Mouse (Mus musculus): ENCODE data around the gene Cep350. TPM values are rescaled to one million over a fixed set of nuclear protein-coding genes. Genes with fewer than 3 reads are reported as not detected.

Gene Cep350
- polyA plus RNA-seq (2012; rRNA removed): 9.3 and 11.1 TPM in 2 replicates

DNA sequence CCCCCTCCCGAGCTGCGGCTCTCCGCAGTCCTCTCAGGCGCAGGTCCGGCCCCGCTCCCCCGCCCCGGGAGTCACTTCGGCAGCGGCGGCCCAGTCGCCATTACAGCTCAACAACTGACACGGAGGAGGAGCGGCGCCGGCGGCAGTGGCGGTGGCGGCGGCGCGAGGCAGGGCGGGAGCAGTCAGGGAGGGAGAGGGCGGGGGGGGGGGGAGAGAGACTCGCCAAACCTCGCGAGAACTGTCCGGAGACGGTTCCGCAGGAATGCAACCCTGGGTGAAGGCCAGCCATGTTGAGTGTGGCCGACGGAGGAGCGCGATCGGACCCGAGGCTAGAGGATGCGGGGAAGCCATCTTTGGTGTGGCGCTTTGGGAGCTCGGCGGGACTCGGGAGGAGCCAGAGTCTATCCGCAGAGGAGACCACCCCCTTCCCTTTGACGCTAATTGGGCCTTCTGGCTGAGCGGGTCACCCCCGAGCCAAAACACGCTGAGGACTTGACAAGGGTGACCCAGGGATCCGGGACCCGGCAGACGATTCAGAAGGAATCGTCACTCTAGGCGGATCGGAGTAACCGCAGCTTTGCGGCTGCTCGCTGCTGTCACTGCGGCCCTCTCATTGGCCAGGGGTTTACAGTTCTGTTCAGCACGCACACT, at the start of gene Cep350:
TSS of gene Cep350 (minus strand) at position 188 of the 651 bp plus-strand sequence.
- DNase-seq (ENCODE audit: low spot score): peak; percentile 90

GRCm38 (mm10) chr1:156020402-156020801, 47.3 kb upstream of the Cep350 start:
- no peak for DNase-seq (ENCODE audit: low spot score)

DNA sequence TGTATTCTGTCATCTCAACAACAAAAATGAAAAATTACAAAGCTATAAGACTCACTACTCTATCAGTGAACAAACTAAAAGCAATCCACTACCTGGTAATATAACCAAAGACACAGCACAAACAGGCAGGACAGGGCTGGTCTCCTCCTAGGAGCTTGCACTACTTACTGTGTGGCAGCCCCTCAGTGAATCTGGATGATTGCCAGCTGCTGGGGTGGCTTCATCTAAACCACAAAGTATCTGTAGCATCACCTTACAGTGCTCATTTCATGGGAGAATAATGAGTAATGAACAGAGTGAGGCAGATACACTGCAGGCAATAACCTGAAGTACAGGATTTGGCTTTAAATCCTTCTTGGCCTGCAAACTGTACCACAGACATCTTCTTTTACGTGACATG, 46.7 kb upstream of the Cep350 start:
- no peak for DNase-seq (ENCODE audit: low spot score)

GRCm38 (mm10) chr1:156009003-156009402, 35.9 kb upstream of the Cep350 start:
- no peak for DNase-seq (ENCODE audit: low spot score)

DNA sequence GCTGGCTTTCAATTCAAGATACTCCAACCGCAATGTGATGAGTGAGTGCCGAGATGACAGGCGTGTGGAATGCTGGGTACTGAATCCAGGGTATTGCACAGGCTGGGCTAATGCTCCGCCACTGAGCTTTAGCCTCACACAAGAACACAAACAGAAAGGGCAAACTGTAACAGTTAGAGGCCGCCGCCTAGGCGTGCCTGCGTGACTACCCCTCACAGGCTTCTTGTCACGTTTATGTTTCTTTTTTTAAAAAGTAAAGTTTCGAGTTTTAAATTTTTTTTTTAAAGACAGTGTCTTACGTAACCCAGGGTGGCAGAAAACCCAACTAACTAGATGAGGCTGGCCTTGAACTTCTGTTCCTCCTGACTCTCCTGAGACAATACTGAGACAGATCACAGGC, 32.9 kb upstream of the Cep350 start:
- DNase-seq (ENCODE audit: low spot score): no peak

DNA sequence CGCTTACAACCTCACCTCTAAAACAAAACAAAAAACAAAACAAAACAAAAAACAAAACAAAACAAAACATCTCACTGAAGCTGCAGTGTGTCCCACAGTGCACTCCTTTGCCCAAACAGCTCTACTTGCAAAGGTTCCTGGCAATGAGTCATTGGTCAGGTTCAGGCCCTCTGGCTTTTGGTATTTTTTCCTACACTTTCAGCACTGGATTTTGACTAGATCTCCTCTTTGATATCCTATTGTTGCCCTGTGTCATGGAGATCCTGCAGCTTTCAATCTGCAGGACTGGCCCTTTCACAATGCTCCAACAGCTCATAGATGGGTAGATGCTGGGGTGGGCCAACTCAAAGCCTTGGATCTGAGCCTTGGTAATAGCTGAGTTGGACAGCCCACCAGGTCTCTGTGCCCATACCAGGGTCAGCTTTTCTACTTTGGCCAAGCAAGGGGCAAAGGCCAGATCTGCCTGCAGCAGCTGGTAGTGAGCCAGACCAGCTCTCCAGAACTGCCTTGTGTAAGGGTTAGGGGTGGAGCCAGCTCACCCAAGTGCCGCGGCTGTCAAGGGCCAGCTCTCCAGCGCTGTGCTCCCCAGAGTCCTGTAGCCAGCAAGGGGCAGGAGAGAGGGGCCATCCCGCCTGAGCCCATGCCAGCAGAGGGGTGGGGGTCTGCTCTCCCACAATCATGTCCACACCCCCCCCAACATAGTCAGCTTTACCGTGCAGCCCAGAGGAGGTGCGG, 30.3 kb upstream of the Cep350 start:
- DNase-seq (ENCODE audit: low spot score): no peak

DNA sequence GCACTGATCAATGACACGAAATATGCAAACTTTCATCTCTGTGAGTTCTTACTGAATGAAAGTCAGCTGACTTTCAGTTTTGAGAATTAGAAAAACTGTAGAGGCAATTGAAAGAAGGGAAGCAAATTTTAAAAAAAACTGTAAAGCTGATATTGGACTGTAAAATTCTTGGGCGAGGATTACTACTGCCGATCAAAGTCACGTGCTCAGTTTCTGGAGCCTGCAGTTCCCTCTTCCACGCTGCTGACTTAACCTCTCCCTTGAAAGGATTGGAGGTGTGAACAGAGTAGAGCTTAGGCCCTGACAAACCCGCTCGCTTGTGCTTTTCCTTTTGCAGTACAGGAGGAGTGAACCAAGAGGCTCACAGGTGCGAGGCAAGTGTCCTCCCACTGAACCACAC, 29.3 kb upstream of the Cep350 start:
- no peak for DNase-seq (ENCODE audit: low spot score)

- DNase-seq (ENCODE audit: low spot score): no peak
Measured at GRCm38 (mm10) chr1:155995612-155996011, 22.6 kb upstream of the Cep350 start.

DNA sequence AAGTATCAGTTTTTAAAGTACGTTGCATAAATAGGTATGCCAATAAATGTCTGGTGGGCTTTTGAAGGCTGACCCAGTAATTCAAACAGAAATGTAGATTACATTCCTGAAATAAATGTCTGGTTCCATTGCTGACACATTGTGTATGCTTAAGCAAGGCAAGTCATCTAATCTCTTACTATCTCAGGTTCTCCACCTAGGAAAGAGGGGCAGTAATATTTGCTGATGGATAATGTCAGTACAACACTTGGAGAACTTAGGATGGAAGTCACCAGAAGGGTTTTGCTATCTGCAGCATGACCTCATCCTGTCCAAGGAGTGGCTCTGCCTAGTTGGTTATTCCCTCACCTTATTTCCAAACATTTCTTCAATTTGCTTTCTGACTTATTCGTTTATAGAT, 21.5 kb upstream of the Cep350 start:
- DNase-seq (ENCODE audit: low spot score): no peak

- no peak for DNase-seq (ENCODE audit: low spot score)
Measured at GRCm38 (mm10) chr1:155990391-155990790, 17.3 kb upstream of the Cep350 start.

GRCm38 (mm10) chr1:155989387-155989786, 16.3 kb upstream of the Cep350 start:
- DNase-seq (ENCODE audit: low spot score): no peak

DNA sequence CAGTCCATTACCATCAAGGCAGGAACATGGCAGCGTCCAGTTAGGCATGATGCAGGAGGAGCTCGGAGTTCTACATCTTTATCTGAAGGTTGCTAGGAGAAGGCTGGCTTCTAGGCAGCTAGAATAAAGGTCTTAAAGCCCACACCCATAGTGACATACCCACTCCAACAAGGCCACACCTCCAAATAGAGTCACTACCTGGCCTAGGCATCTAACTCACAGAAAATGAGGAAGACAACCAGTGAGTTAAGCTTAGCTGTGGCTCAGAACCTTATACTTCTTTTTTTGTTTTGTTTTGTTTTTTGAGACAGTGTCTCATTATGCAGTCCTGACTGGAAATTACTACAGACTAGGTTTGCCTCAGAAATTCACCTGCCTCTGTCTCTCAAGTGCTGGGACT, 14.6 kb upstream of the Cep350 start:
- DNase-seq (ENCODE audit: low spot score): no peak

DNA sequence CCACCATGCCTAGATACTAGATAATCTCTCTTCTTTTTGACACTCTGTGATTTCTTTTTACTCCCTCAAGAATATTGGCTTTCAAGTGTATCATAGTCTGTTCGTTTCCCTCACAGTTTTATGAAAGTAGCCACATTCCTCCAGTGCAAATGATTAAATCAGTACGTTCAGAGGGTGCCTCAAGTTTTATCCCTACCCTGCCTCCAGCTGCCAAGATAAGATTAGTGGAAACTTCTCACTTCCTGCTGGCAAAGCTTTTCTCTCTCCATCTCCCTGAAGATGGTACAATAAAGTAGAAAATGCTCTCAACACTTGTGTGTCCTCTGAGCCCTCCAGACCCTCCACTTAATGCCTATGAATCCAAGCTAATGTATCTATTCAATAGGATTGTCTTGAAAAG, 1.9 kb upstream of the Cep350 start:
- no peak for DNase-seq (ENCODE audit: low spot score)

- no peak for DNase-seq (ENCODE audit: low spot score)
Measured at GRCm38 (mm10) chr1:155973719-155974379, 794 bp upstream of the Cep350 start.

GRCm38 (mm10) chr1:155972146-155973067, 648 bp downstream of the Cep350 start:
- no peak for DNase-seq (ENCODE audit: low spot score)

DNA sequence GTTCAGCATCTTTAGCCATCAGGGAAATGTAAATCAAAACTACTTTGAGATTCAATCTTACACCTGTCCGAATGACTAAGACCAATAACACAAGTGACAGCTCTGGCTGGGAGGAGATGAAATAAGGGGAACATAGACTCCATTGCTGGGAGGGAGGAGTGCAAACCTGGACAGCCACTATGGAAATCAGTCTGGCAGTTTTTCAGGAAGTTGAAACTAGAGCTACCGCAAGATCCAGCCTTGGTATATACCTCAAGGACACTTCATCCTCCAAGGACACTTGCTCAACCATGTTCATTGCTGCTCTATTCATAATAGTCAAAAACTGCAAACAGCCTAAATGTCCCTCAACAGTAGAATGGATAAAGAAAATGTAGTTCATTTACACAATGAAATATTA, 23.9 kb downstream of the Cep350 start:
- no peak for DNase-seq (ENCODE audit: low spot score)

DNA sequence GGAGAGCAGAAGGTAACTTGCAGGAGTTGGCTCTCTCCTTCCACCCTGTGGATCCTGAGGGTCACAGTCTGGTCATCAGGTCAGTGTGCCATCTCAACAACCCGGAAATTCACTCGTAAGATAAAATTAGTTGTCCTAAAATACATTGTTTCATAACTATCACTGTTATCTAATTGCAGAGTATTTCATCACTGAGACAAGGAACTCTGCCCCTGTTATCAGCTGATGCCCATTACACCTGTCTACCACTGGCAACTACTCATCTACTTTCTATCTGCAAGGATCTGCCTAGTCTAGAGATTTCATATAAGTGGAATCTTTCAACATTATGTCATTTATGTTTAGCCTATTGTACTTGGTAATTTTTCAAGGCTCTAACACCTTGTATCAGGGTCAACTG, 28.7 kb downstream of the Cep350 start:
- no peak for DNase-seq (ENCODE audit: low spot score)

GRCm38 (mm10) chr1:155937416-155937815, 35.6 kb downstream of the Cep350 start:
- no peak for DNase-seq (ENCODE audit: low spot score)

- DNase-seq (ENCODE audit: low spot score): no peak
Measured at GRCm38 (mm10) chr1:155934702-155935101, 38.4 kb downstream of the Cep350 start.

GRCm38 (mm10) chr1:155903561-155903960, 69.5 kb downstream of the Cep350 start:
- no peak for DNase-seq (ENCODE audit: low spot score)

DNA sequence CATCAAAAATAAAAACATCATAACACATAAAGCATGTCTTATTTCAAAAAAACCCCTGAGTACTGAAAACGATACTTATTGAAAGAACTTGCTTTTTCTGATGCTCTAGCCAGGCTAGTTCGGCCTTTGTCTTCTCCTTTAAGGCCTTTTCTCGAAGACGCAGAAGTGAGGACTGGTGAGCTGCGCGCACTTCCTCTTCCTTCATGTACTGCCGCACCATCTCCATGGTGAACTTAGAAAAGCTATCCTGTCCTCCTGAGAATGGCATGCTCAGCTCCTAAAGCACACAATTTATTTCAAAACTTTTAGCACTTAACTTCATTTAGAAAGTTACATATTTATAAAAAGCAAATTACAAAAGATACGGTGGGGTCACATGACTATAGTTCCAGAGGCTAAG, 71.7 kb downstream of the Cep350 start:
- DNase-seq (ENCODE audit: low spot score): no peak

DNA sequence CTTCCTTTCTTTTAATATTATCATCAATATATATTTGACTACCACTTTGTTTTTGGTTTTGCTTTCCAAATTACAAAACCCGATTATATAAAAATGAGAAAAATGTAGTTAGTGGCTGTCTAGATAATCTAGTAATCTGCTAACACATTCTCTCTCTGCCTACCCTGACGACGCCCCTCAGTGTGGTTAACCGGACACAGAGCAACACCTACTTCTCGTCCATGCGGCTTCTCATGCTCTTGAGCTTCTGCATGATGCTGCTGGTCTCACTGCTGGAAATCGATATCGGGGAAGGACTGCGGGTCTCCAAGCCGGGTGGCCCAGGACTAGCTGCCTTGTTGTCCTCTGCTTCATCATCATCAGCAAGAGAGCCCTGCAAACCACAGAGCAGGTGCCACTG, 78.7 kb downstream of the Cep350 start:
- DNase-seq (ENCODE audit: low spot score): no peak

Measured in urinary bladder, adult 2 months (tissue).